Mouse (Mus musculus) thymus, postnatal 14 days (tissue): ENCODE measurements at regions not wholly inside any gene's neighbourhood (a gene's known extent, or its start where the extent isn't known, plus 50 kb on each side); places are given as distances from the start of the nearest gene placed in this dataset.

ENCODE experiments used
- DNase-seq: peaks from one replicate; pipeline ENCODE4 v3.0.0; 2021

DNA sequence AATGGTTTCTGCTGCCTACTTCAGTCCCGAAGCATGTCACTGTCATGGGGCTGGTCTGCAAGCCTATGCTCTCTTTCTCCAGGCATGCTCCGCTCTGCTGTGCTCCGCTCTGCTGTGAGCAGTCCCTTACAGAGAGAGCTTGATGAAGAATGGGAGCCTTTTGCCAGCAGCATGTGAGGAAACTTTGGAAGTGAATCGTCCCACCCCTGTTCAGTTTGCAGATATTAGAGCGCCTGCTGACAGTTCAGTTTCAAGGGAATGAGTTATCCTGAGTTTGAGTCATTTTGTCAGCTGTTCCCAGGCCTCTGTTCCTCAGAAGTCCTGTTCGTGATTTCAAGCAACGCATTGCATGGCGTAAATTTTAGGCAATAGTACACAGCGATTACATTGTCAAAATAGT is 173.6 kb downstream of the Gm19410 start:
- DNase-seq = no peak

DNA sequence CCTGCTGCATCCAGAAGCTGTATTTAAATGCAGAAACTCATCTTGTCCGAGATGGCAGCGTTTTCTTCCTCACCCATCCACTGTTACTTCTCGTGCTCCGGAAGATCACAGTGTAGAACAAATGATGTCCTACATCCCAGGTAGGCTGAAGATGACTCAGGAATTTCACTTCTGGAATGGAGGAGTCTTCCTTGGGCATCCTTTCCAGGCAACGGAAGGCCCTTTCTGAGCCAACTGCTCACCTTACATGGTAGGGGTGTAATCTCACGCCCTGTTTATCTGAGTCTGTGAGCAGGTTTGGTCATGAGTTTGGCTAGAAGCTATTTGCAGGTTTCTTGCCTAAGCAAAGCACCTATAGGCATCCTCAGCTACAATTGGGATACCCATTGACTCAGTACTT is 176.9 kb downstream of the Gm19410 start:
- no peak for DNase-seq

DNA sequence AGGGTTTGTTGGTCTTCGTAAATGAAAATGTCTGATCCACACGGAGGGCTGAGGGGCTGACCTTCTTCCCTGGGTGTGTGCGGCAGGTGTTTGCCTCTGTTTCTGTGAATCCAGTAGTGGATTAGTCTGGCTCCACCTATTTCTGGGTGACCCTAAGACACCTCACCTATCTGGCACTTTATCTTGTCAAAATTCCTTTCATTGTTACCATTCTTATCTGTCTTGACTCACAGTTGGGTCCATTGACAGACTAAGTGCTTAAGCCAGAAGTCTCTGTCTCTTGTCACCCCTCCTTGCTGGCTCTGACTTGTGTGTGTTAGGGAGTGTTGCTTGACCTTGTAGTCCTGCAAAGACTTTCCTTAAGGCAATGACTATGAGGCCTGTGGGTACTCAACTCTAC is 178.1 kb downstream of the Gm19410 start:
- DNase-seq = no peak

DNA sequence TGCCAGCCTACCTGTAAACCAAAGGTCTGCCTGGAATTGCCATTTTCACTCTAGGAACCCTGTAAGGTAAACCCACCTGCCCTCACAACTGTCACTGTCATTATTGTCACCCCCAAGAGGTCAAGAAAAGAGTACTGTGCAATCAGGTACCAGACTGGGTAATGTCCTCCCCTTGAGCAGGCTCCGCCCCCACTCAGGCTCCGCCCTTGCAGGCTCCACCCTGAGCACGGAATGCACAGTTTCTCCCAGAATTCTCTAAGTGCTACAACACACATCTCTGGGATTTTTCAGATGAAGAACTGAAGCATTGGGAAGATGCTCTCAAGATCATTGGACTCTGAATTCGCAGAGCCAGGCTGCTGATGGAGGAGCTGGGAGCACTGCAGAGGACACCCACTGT is 178.9 kb downstream of the Gm19410 start:
- DNase-seq = no peak

DNA sequence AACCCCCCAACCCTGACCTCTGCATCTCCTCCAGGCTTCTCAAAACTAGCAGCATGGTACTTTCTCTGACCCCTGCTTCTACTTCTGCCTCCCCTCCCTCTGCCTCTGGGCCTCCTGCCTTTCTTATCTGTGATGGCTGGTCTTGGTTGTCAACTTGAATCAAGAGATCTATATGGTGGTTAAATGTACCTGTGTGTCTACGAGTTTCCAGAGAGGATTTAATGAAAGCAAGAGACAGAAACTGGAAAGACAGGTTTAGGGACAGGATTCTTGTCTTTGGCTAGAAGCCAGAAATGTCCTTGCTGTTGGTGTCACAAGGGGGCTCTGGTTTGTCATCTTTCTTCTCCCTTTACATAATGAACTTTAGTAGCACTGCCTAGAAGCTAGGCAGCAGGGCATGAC is 180.9 kb downstream of the Gm19410 start:
- peak; percentile 18 for DNase-seq

DNA sequence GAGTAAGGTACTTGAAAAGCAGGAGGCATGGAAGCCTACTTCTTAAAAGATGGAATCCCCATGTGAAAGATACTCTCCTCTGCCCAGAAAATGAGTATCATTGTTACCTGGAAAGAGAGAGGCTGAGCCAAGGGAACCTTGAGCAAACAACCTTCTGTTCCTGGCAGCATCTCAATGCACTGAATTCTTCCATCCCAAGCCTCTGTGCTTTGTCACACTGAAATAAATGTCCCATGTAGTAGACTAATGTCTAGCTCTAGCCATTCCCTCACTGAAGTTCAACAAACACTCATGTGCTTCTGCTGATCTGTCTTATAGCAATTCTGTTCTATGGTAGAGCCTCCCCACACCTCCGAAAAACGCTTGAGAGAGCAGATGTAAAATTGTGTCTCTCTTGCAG is 182.6 kb downstream of the Gm19410 start:
- no peak for DNase-seq

DNA sequence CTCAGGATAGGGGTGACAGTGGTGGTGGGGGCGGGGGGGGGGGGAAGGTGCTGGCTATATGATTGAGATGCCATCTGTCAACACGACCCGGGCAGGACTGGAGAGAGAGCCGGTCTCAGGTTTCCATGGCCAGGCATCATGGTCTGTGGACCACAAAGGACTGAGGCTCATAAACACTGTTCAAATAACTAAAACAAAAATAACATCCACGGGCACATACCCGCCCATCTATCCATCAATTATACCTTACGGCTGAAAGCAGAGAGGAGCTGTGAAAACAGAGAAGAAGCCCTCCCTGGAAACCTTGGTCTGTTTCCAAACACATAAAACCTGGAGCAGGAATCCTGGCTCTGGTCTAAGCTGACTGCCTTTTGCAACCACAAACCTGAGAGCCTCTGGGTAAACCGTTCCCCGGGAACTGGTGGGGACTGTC is 183.2 kb downstream of the Gm19410 start:
- DNase-seq = no peak

DNA sequence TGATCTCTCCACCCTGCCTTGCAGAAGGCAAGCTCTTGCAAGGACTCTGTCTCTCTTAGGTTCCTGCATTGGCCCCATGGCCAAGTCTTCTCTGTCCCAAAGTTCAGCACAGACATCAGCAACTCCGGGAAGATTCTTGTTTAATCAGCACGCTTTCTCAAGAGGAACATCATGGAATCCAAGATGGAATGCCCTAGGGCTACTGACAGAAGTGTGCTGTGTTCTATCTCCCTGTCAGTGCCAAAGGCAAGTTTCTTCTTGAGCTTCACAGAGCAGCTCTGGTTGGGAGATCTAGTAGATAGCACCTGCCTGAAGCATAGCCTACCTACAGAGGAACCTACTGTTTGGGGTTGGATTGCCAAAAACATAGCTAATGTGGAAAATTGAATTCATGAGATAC is 189.9 kb downstream of the Gm19410 start:
- no peak for DNase-seq

DNA sequence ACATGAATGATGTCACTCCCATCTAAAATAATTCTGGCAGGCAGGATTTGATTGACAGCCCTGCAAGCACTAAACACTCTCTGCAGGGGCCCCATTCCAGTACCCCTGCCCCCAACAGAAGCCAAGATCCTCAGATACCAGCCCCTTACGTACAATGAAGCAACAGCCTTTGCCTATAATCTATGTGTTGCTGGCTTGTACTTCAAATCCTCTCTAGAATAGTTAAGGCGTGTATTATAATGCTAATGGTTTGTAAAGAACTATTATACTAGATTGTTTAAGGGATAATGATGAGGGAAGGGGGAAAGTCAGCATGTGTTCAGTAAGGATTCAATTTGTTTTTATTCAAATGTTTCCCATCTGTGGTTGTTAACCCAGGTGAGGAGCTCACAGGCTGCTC is 190.7 kb downstream of the Gm19410 start:
- DNase-seq = no peak

DNA sequence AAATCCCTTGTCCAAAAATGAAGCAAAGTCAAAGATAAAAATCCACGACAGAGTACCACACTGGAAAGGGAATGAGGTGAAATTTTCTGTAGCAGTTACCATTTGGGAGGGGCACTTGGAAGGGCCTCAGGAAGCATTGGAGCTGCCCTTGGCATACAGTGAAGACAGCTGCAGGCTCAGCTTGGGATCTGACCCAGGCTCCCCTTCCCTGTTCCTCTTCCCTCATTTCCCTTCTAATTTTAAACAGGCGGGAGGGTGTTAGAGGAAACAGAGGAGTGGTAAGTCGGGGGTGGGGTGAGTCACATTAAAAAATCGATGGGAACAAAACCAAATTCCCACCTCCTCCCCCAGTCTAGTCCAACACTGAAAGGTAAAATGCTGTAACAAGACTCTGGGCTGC is 193.6 kb downstream of the Gm19410 start:
- no peak for DNase-seq

DNA sequence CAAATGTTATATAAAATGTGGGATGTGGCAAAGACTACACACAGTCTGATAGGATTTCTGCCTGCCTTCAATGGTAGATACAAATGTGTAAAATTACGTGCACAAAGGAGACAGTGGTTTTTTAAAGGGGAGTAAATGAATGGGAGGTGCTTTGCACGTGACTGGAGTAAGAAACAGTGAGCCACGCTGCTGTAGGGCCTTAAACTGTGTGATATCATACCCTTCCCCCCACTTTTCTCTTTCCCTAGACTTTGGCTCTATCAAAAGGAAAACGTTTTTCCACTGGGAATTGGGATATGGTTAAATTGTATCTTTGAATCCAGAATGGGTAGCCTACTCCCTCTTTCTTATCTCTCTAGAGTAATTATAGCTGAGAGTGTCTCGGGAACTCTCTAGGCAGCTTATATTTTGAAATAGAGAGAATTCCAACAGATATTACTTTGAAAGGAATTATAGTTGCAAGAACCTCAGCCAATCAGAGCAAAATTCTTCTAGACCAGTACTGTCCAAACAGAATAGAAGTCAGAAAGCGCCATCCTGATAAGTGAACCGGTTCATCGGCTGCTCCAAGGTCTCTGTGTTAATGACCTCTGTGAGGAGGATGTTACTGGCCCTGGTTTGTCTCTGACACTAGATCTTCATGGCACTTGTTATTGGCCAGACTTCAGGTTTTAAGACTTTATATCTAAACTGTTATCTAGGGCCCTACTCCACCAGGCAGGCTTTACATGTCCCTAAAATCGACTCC is 195.5 kb downstream of the Gm19410 start:
- no peak for DNase-seq

DNA sequence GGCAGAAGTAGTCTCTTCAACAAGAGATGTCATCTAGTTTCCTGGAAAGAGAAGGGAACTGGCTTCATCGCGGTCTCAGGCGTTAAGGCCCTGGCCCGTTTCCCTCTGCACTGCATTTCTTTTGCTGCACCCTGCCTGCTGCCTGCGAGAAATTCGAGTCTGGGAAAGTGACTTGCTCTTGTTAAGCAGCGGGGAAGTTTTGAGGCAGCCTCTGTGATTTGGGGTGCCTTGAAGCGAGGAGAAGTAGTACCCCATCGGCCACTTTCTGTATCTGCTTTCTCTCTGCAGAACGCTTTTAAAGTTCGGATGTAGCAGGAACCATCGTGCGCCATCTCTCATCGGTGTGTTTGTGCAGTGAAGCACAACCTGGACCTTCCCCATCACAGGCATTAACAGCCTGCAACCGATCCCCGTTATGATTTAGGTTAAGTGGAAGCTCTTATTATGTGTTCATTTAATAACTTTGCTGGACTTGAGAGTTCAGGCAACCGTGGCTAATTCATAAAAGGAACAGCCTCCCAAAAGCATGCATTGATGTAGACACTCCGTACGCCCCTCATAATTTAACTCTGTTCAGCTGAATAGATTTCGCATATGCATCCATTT is 196.1 kb downstream of the Gm19410 start:
- DNase-seq = no peak

DNA sequence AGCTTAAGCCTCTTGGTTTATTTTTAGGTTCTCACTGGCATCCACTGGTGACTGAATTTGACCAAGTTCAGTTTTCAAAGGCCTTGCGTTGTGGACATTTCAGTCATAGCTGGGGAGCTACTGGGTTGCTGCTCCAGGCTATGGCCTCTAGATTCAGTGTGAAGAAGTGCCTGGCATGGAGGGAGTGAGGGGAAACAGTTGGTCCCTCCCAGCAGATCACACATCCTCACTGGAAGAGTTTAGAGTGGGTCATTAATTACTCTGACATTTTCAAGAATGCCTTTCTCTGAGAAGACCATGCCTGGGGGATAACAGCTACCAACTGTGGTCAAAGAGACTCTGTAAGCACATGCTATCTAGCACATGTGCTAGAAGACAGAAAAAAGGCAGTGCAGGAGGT is 199.3 kb downstream of the Gm19410 start:
- no peak for DNase-seq

DNA sequence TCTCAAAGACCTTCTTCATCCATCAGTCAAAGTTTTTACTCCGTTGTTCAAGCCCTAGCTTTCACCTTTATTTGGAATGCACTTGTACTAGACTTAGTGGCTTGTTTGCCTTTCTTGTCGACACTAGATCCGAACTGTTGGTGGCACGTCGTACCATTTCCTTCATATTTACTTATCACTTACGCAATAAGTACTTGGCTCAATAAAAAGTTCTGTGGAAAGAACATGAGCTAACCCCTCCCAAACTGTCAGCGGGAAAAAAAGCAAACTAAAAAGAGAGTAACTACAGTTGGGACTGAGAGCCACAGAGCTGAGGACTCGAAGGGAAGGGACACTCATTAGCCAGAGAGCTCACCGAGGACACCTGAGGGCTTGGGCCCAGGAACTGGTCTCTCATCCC is 202.8 kb downstream of the Gm19410 start:
- DNase-seq = no peak

DNA sequence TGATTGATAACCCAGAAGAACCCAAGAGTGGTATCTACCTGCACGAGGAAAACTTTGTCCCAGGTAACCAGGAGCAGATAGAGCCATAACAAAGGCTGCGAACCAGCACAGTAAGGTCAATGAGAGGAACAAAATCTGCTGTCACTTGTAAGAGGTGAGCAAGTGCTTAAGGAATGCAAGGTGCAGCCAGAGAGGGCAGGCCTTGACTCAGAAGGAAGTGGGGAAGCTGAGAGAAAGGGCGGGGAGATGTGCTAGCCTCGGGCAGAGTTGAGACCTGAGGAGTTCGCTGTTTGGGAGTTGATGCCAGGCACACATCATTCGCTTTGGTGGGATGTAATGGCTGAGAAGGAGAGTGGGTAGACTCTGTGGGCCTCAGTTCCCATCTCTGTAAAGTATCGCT is 205.5 kb downstream of the Gm19410 start:
- no peak for DNase-seq

DNA sequence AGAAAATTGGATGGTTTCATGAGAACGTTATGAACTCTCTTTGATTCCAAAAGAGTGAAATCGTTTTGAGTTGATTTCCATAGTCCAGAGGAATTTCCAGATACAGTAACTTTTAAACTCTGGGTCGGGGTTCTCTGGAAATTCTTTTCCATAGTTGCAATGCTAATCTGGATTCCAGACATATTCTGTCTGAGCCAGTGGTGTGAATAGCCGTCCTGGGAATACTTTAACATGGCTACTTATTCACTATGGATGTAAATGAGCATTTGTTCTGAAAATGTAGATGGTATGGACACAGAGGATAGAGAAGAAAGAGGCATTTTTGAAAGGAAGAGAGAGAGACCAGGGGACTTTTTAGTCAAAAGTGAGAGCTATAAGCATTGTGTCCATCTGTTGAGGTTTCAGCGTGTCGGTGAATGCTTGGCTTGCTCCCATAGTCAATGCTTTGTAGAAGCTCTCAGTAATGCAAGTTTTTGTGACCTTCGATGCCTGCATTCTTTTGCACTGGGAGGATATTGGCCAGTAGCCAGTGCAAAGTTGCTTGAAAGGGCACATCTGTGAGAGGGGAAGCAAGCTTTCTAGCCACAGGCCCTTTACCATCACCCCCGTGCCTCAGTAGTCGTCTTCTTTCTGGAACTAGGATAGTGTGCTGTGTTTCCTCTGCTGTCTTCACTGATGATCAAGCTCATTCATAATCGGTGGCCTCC is 208.9 kb downstream of the Gm19410 start:
- no peak for DNase-seq

DNA sequence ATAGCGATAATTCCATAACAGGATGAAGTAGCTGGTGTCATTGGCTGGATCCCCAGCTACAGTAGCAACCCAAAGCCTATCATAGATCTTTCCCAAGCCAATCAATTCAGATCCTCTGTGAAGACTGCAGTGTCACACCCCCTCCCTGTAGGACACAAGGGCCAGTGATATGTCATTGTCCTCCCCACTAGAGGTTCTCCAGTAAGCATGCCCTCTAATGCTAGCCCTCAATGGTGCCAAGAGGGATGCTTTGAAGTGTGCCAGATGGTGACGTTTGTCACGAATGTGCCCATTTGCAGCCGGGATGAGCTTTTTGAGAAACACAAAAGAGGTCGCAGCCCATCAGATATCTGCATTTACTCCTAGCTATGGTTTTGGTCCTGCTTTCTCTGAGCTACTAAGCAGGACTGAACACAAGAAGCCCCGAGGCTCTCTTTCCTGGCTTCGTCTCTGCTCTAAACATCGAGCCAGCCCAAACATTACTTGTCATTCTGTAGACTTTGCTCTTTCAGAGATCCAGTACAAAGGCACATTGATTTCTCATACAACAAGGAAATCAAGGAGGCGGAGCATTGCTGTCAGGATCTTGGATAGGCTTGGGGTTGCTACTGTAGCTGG is 214.2 kb downstream of the Gm19410 start:
- DNase-seq = no peak

DNA sequence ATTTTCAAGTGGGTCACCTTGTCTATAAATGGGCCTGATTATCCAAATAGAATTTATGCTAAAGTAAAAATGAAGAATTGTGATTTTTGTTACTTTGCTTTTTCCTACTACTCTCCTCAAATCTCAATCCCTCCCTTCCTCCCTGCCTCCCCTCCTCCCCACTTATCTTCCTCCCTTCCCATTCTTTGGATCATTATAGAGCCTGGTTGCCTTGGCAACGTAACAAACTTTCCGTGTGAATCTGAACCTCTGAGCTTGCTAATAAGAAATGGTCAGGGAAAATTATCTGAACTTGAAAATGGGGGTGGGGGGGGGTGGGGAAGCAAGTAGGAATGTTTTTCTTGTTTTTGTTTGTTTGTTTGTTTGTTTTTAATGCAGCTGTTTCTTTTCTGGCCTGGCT is 217.5 kb downstream of the Gm19410 start:
- no peak for DNase-seq

DNA sequence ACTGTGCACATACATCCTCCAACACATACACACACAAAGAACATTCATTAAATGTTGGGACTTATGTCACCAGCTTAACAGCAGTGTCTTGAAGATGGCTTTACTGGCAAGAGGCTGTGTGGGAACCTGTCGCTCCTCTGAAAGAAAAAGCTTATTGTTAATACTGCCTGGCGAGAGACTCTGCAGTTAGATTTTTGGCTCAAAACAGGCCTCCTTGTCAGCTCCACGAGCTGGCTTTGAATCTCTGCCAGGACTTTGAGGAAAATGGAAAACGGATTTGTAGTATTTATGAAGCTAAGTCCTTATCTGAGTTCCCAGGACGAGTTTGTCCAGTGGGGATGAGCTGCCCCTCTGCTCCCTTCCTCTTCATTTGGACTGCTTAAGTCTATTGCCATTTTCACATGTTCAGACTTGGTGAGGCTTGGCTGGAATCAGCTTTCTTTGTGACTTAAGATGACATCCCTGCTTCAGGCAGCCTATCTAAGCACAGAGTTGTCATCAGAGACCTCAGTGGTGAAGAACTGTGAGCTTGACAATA is 219.6 kb downstream of the Gm19410 start:
- no peak for DNase-seq

DNA sequence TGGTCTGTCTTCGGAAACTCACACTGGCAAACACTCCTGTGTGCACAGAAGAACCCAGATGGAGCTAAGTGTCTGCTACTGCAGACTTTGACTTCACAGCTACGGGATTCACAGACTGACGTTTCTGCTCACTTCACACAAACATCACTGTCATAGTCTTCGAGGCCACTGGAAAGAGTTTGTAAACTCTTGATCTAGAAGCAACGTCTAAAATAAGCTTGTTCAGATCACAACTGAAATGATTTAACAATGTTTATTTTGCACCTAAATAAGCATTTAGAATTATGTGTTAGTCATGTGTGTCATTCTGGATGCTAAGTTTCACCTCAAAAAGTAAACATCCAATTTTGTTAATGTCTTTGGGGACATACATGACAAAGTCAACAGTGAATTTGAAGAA is 221.7 kb downstream of the Gm19410 start:
- no peak for DNase-seq

DNA sequence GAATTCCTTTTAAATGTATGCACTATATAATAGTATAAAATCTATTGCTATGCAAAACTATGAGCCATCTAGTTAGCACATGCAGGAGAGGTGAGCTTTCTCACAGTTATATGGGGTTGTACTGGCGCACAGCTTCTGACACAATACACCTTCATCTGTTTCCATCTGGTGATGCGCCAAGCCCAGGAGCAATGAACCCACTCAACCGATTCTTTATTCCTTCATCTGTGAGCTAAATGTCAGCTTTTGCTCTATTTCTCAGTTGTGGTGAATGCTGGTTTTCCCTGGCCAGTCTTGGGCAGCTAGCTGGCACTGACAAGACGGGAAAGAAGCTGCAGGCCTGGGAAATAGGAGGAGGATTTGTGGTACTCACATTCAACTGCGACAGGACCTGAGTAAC is 225.4 kb downstream of the Gm19410 start:
- DNase-seq = no peak

DNA sequence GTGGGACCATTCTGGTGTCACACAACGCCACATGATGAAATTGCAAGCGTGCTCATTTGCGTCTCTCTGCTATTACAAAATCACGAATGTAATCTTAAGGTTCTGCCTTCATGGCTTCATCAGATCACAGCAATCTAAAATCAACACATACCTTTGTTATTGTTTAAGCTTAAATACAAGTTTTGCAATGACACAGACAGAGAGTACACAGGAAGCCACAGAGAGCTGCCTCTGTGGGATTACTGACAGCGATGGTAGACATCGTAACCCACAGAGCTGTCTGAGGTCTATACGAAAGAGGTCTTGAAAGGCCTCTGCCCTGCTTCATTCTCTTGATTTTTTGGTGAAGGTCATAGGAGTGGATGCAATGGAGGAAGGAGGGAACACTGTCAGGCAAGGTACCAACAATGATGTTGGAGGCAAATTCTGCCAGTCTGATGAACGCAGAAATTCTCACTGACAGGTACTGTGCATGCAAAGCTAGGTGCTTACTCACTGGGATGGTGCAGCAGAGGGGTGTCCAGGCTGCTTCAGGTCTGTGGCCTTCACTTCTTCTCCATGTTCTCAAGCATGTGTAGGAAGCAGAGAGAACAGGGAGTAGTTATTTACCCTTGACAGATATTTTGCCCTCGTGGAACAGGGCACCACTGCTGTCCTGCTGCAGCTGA is 226.5 kb downstream of the Gm19410 start:
- peak; percentile 8 for DNase-seq
